Mouse (Mus musculus) embryo, embryonic 10.5 days (tissue): ENCODE data around the gene Gsg1l.
A peak's percentile ranks its signal among the peaks of the same experiment; 100 is the strongest.

ENCODE experiments used
- DNase-seq: peaks from one replicate; pipeline ENCODE4 v3.0.0-alpha.2; 2015; ENCODE audit warnings: low spot score

Gene Gsg1l

GRCm38 (mm10) chr7:125983902-125984841 lies 98.0 kb downstream of the Gsg1l start:
- no peak for DNase-seq

GRCm38 (mm10) chr7:125979591-125979990 lies 102.6 kb downstream of the Gsg1l start:
- no peak for DNase-seq

- DNase-seq: no peak
Measured at GRCm38 (mm10) chr7:125976695-125977094, 105.5 kb downstream of the Gsg1l start.

- no peak for DNase-seq
Measured at GRCm38 (mm10) chr7:125975414-125975813, 106.8 kb downstream of the Gsg1l start.

- DNase-seq: peak; percentile 48
Measured at GRCm38 (mm10) chr7:125973874-125974273, 108.3 kb downstream of the Gsg1l start.

- no peak for DNase-seq
Measured at GRCm38 (mm10) chr7:125972776-125973175, 109.4 kb downstream of the Gsg1l start.

- no peak for DNase-seq
Measured at GRCm38 (mm10) chr7:125972174-125972672, 110.0 kb downstream of the Gsg1l start.

GRCm38 (mm10) chr7:125969076-125969475 lies 113.1 kb downstream of the Gsg1l start:
- DNase-seq: no peak

GRCm38 (mm10) chr7:125966402-125967261 lies 115.6 kb downstream of the Gsg1l start:
- DNase-seq: peak; percentile 32

- no peak for DNase-seq
Measured at GRCm38 (mm10) chr7:125964087-125964607, 118.1 kb downstream of the Gsg1l start.

GRCm38 (mm10) chr7:125959294-125960048 lies 122.7 kb downstream of the Gsg1l start:
- no peak for DNase-seq

- no peak for DNase-seq
Measured at GRCm38 (mm10) chr7:125958856-125959255, 123.4 kb downstream of the Gsg1l start.

- DNase-seq: no peak
Measured at GRCm38 (mm10) chr7:125954994-125955393, 127.2 kb downstream of the Gsg1l start.

- no peak for DNase-seq
Measured at GRCm38 (mm10) chr7:125954356-125954878, 127.8 kb downstream of the Gsg1l start.

- no peak for DNase-seq
Measured at GRCm38 (mm10) chr7:125953844-125954243, 128.4 kb downstream of the Gsg1l start.

GRCm38 (mm10) chr7:125951911-125952310 lies 130.3 kb downstream of the Gsg1l start:
- DNase-seq: no peak

GRCm38 (mm10) chr7:125948973-125949372 lies 133.2 kb downstream of the Gsg1l start:
- DNase-seq: no peak

- no peak for DNase-seq
Measured at GRCm38 (mm10) chr7:125945915-125946314, 136.3 kb downstream of the Gsg1l start.

GRCm38 (mm10) chr7:125944631-125945030 lies 137.6 kb downstream of the Gsg1l start:
- DNase-seq: no peak

GRCm38 (mm10) chr7:125943511-125943910 lies 138.7 kb downstream of the Gsg1l start:
- no peak for DNase-seq

- DNase-seq: no peak
Measured at GRCm38 (mm10) chr7:125942365-125943090, 139.7 kb downstream of the Gsg1l start.
